Mouse (Mus musculus) kidney, embryonic 15.5 days (tissue): ENCODE data around the gene Dapp1. TPM values are rescaled to one million over a fixed set of nuclear protein-coding genes. Genes with fewer than 3 reads are reported as not detected.
A peak's percentile ranks its signal among the peaks of the same experiment; 100 is the strongest.
"Not testable (repeated sequence)": the region's sequence is repeated elsewhere in the genome, so short reads cannot be mapped to it uniquely, and the experiment has no call there.

Source experiments
- ATAC-seq: fragments of 200-750 bp; cut with Nextera tagmentation; replicated peaks from 2 replicates; pipeline ENCODE4 v1.8.0; 2017; ENCODE audit warnings: moderate TSS enrichment; ENCODE audit not compliant: low FRiP score
- H3K27ac ChIP-seq: fragments of 300-500 bp; sonication (generic); 2 replicates; pipeline ENCODE4 v1.5.1; 2015; ENCODE audit warnings: mild to moderate bottlenecking, inconsistent platforms
- H3K27me3 ChIP-seq: fragments of 300-500 bp; sonication (generic); 2 replicates; pipeline ENCODE4 v1.6.1; 2015; ENCODE audit warnings: inconsistent platforms
- H3K36me3 ChIP-seq: fragments of 300-500 bp; sonication (generic); 2 replicates; pipeline ENCODE4 v1.6.1; 2015; ENCODE audit warnings: inconsistent platforms
- H3K4me1 ChIP-seq: fragments of 300-500 bp; sonication (generic); 2 replicates; pipeline ENCODE4 v1.6.1; 2015; ENCODE audit warnings: inconsistent platforms
- H3K4me2 ChIP-seq: fragments of 300-500 bp; sonication (generic); 2 replicates; pipeline ENCODE4 v1.6.1; 2015; ENCODE audit warnings: moderate library complexity, mild to moderate bottlenecking, inconsistent platforms
- H3K4me3 ChIP-seq: fragments of 300-500 bp; sonication (generic); replicated peaks from 2 replicates; pipeline ENCODE4 v1.5.1; 2015; ENCODE audit warnings: mild to moderate bottlenecking, inconsistent platforms
- H3K9ac ChIP-seq: fragments of 300-500 bp; sonication (generic); 2 replicates; pipeline ENCODE4 v1.6.1; 2015; ENCODE audit warnings: mild to moderate bottlenecking, inconsistent platforms
- H3K9me3 ChIP-seq: fragments of 300-500 bp; sonication (generic); replicated peaks from 2 replicates; pipeline ENCODE4 v1.6.1; 2016; ENCODE audit warnings: inconsistent platforms
- WGBS: fragments of 180-500 bp; shearing (Covaris S2); methylation state at CpG from one replicate; pipeline ENCODE4 v1.1.7; 2015; ENCODE audit warnings: mixed read lengths; 5-methylcytosine and 5-hydroxymethylcytosine counted together
- polyA plus RNA-seq: library from polyadenylated mRNA; unstranded; fragments of >200 nt; fragmentation: Nextera tagmentation; extraction: Ambion mirVana; gene quantifications from 2 replicates; pipeline ENCODE4 v1.2.1, GENCODE M21; 2015

Dapp1 gene
- polyA plus RNA-seq, 1 experiment from 2014 or later = 9.8 TPM

GRCm38 (mm10) chr3:137968105-137968819 lies 13.1 kb downstream of the Dapp1 start:
- WGBS = 88% methylated on average over 14 of the region's 14 CpGs
- no peak overlapping the region for H3K27ac ChIP-seq
- no peak overlapping the region for H3K4me3 ChIP-seq
- no peaks in the 10 kb centered on the region for H3K27me3 ChIP-seq
- H3K9me3 ChIP-seq = no peaks in the 10 kb centered on the region
- H3K4me2 ChIP-seq = no peak overlapping the region
- no peak overlapping the region for H3K9ac ChIP-seq
- H3K4me1 ChIP-seq = peaks cover 13% of the 10 kb centered on the region
- H3K36me3 ChIP-seq = no peaks in the 10 kb centered on the region
- no peak for ATAC-seq

DNA sequence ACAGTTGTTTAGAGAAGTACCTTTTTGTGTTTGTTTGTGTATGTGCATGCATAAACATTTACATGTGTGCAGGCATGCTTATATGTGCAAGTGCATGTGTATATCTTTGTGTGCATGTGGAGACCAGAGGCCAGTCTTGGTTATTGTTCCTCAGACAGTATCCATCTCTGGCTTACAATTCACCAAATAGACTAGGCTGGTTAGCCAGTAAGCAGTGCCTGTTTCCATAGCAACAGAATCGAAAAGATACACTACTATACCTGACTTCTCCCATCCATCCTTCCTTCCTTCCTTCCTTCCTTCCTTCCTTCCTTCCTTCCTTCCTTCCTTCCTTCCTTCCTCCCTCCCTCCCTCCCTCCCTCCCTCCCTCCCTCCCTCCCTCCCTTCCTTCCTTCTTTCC lies 17.3 kb downstream of the Dapp1 start:
- not testable (repeated sequence) for ATAC-seq, H3K4me1 ChIP-seq, H3K4me2 ChIP-seq, H3K27ac ChIP-seq, H3K4me3 ChIP-seq, H3K9ac ChIP-seq, H3K9me3 ChIP-seq, H3K36me3 ChIP-seq, H3K27me3 ChIP-seq
- WGBS = 76% methylated on average over 1 of the region's 1 CpGs

DNA sequence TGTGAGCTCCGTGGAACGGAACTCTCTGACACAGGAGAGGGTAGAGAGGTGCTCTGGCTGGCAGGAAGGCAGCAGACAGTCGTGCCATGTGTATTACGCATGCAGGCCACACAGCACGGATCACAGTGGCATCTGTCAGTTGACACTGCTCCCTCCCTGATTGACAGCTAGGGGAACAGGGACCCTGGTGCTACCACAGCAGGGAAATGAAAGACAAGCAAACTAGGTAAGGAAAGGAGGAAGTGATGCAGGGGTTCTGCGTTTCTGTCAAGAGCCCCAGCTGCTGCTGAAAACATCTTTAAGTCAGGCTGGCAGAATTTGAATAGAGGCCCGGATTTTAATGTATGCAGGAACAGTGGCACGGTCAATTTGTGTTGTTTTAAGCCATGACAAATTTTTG lies 17.8 kb downstream of the Dapp1 start:
- H3K27me3 ChIP-seq = no peaks in the 10 kb centered on the region
- no peak for ATAC-seq
- H3K4me2 ChIP-seq = no peak overlapping the region
- H3K9me3 ChIP-seq = no peaks in the 10 kb centered on the region
- H3K36me3 ChIP-seq = no peaks in the 10 kb centered on the region
- H3K27ac ChIP-seq = no peak overlapping the region
- 79% methylated on average over 8 of the region's 8 CpGs for WGBS
- no peaks in the 10 kb centered on the region for H3K4me1 ChIP-seq
- H3K9ac ChIP-seq = no peak overlapping the region
- H3K4me3 ChIP-seq = no peak overlapping the region

DNA sequence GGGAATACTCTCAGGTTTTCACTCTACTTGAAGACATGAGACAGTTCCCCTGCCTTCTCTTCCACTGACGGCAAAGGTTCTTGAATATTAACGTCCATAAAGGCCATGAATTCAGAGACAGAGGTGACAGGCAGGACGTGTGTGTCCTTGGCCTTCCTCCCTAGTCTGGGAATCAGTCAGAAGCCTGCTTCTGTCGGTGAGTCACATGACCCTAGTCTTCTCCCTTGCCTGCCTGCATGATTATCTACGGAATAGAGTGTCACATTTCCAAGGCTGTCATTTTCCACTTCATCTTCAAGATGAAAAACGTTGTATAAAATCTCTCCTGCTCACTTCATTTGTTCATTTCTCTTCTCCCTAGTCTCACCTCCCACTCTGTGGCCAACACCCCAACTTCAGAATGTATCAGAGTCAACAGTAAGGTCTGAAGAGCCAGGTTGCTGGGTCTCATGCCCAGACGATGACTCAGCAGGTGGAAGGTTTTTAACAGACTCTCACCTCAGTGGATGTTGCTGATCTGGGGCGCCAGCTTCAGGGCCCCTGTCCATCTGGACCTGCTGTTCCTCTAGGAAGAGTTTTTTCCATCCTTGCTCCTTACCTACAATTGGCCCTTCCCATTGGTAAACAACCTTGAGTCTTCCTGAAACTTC lies 19.5 kb downstream of the Dapp1 start:
- 59% methylated on average over 8 of the region's 8 CpGs for WGBS
- H3K4me3 ChIP-seq = no peak overlapping the region

GRCm38 (mm10) chr3:137959456-137959855 lies 21.9 kb downstream of the Dapp1 start:
- Histone ChIP-seq H3K4me1 (peaks cover 8% of the 10 kb centered on the region), H3K27ac (no peak overlapping the region), H3K36me3 (no peaks in the 10 kb centered on the region), H3K4me3 (no peak overlapping the region), H3K4me2 (no peak overlapping the region), H3K9ac (no peak overlapping the region), H3K9me3 (no peaks in the 10 kb centered on the region), H3K27me3 (no peaks in the 10 kb centered on the region)
- 83% methylated on average over 4 of the region's 4 CpGs for WGBS
- no peak for ATAC-seq

More for the DNA sequence above, 19.5 kb downstream of the Dapp1 start:
- no peaks in the 10 kb centered on the region for H3K27me3 ChIP-seq
- H3K9ac ChIP-seq = no peak overlapping the region
- no peak overlapping the region for H3K4me2 ChIP-seq
- no peaks in the 10 kb centered on the region for H3K4me1 ChIP-seq
- H3K36me3 ChIP-seq = no peaks in the 10 kb centered on the region
- H3K27ac ChIP-seq = no peak overlapping the region
- H3K9me3 ChIP-seq = no peaks in the 10 kb centered on the region
- no peak for ATAC-seq

- H3K4me3 ChIP-seq = no peak overlapping the region
- H3K4me1 ChIP-seq = peaks cover 10% of the 10 kb centered on the region
- WGBS = 92% methylated on average over 4 of the region's 4 CpGs
- H3K27me3 ChIP-seq = no peaks in the 10 kb centered on the region
- no peaks in the 10 kb centered on the region for H3K36me3 ChIP-seq
- no peaks in the 10 kb centered on the region for H3K9me3 ChIP-seq
- H3K9ac ChIP-seq = no peak overlapping the region
- no peak overlapping the region for H3K4me2 ChIP-seq
- no peak overlapping the region for H3K27ac ChIP-seq
- ATAC-seq = no peak
Measured at GRCm38 (mm10) chr3:137958352-137958751, 23.0 kb downstream of the Dapp1 start.

- Histone ChIP-seq H3K4me3 (no peak overlapping the region), H3K9me3 (no peaks in the 10 kb centered on the region), H3K36me3 (no peaks in the 10 kb centered on the region), H3K4me2 (no peak overlapping the region), H3K9ac (no peak overlapping the region), H3K27ac (no peak overlapping the region), H3K27me3 (no peaks in the 10 kb centered on the region), H3K4me1 (peaks cover 15% of the 10 kb centered on the region)
- no peak for ATAC-seq
- 90% methylated on average over 9 of the region's 9 CpGs for WGBS
Measured at GRCm38 (mm10) chr3:137957864-137958263, 23.5 kb downstream of the Dapp1 start.

DNA sequence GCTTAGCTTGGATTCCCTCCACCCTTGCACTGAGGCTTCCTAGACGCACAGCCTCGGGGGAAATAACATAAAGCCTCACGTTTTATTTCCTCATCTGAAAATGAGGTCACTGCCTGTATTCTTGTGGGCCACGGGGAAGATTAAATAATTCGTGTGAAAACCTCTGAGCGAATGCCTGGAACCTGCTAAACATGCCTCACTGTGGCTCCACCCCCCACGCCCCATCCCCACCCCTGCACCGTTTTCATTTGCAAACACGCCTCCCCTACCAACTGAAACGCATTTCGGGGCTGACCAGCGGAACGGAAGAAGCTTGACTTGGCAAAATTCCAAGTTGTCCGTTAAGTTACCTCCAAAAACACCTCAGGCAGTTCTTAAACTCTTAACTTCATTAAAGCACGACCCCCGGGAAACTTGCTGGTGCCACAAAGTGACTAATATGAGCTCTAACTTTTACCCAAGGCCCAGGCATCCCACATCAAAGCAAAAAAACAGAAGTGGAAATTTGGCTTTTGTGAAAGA lies 25.7 kb downstream of the Dapp1 start:
- Histone ChIP-seq H3K4me2 (peak overlapping the region; percentile 52), H3K36me3 (no peaks in the 10 kb centered on the region), H3K27ac (no peak overlapping the region), H3K9me3 (no peaks in the 10 kb centered on the region), H3K4me3 (peak overlapping the region; percentile 17), H3K9ac (no peak overlapping the region), H3K4me1 (peaks cover 27% of the 10 kb centered on the region), H3K27me3 (no peaks in the 10 kb centered on the region)
- WGBS = 17% methylated on average over 16 of the region's 16 CpGs
- ATAC-seq = 0 out of 2 replicates have a peak, but pooled peaks have one; percentile 52

DNA sequence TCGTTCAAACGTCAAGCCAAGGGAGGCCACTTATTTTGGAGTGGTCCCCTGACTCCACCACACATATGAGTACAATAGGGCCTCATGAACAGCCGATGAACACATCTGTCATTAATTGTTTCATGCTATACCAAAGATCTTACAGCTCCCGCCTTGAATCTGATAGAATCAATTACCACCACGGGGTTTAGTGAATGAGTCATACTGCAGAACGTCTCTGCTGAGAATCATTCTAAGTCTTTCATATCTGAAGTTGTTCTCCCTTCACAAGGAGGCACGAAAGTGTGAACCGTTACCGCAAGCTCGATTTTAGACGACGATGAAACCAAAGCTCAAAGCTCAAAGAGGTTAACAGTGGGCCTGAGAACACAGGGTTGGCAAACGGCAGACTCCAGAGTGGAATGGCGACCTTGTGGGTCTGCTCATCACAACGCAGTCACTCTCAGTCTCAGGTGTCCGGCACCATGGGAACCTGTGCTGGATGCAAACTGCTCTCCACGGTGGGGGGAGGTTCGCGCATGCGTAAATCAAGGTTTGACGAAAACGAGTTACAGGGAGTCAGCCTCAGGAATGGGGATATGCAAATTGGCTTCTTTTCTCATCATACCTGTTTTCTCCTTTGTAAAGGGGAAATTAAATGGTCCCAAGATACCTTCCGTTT lies 27.0 kb downstream of the Dapp1 start:
- no peak for ATAC-seq
- no peak overlapping the region for H3K4me2 ChIP-seq
- no peak overlapping the region for H3K9ac ChIP-seq
- no peak overlapping the region for H3K4me3 ChIP-seq
- H3K4me1 ChIP-seq = peaks cover 27% of the 10 kb centered on the region
- WGBS = 68% methylated on average over 23 of the region's 23 CpGs
- H3K27me3 ChIP-seq = no peaks in the 10 kb centered on the region
- H3K9me3 ChIP-seq = no peaks in the 10 kb centered on the region
- no peaks in the 10 kb centered on the region for H3K36me3 ChIP-seq
- H3K27ac ChIP-seq = no peak overlapping the region

- H3K4me1 ChIP-seq = peaks cover 27% of the 10 kb centered on the region
- WGBS = 70% methylated on average over 14 of the region's 14 CpGs
- no peak overlapping the region for H3K9ac ChIP-seq
- H3K4me3 ChIP-seq = no peak overlapping the region
- H3K9me3 ChIP-seq = no peaks in the 10 kb centered on the region
- H3K27ac ChIP-seq = no peak overlapping the region; the same call in 1 of the 2 replicates
- no peaks in the 10 kb centered on the region for H3K36me3 ChIP-seq
- no peak overlapping the region for H3K4me2 ChIP-seq
- ATAC-seq = peak; percentile 40; the same call in 1 of the 2 replicates
- H3K27me3 ChIP-seq = no peaks in the 10 kb centered on the region
Measured at GRCm38 (mm10) chr3:137952914-137953880, 28.1 kb downstream of the Dapp1 start.

DNA sequence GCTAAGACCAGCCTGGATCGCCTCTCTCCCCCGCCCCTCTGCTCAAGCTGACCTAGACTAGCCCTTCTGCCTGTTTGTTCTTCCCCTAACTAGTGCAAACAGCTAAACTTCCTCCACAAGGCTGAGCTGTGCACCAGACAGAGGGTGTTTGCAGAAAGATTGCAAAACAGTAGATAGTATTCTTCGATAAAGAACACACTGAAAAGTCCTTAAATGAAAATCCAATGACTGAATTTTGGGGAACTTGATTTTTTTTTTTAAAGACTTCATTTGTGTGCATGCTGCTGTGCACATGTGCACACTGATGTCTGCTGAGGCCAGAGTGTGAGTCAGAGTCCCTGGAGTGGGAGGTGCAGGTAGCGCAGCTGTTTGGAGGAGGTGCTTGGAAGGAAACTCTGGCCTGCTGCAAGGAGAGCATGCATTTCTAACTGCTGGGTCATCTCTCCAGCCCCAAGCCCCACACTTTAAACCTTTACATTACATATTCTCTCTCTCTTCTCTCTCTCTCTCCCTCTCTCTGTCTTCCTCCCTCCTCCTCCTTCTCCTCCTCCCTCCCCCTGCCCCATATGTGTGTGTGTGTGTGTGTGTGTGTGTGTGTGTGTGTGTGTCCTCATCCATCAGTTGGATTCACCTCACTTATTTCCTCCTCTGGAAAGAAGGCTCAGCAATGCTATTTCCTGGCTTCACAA lies 29.0 kb downstream of the Dapp1 start:
- Histone ChIP-seq H3K4me2 (no peak overlapping the region), H3K27ac (peak overlapping the region; percentile 73), H3K36me3 (no peaks in the 10 kb centered on the region), H3K4me1 (peaks cover 27% of the 10 kb centered on the region), H3K4me3 (no peak overlapping the region), H3K9me3 (no peaks in the 10 kb centered on the region), H3K9ac (no peak overlapping the region), H3K27me3 (no peaks in the 10 kb centered on the region)
- WGBS = 55% methylated on average over 4 of the region's 4 CpGs
- peak; percentile 76 for ATAC-seq
